Mouse (Mus musculus) cerebellum, postnatal 25 days (tissue): ENCODE data around the gene Rsph1.

Experiments used
- DNase-seq, 2 experiments: peaks; one replicate each; pipeline ENCODE4 v3.0.0; 2021; ENCODE audit warnings: mixed read lengths in 2 of 2

The Rsph1 gene

DNA sequence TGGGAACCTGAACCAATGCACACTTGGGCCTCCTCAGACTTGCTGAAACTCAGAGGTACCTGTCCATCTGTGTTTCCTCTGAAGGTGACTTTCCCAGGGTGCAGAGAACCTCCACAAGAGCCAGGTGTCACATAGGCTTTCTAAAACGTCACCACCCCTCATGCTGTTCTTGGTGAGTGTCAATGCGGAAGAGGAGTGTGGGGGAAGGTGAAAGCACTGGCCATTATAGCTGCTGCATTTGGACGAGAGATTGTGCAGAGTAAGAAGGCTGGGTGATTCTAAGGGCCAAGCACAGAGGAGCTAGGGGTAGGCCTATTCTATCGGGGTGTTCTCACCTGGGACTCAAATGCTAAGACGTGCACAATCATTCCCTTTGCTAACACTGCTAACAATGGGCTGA is 23.2 kb downstream of the Rsph1 start:
- no peak for DNase-seq

DNA sequence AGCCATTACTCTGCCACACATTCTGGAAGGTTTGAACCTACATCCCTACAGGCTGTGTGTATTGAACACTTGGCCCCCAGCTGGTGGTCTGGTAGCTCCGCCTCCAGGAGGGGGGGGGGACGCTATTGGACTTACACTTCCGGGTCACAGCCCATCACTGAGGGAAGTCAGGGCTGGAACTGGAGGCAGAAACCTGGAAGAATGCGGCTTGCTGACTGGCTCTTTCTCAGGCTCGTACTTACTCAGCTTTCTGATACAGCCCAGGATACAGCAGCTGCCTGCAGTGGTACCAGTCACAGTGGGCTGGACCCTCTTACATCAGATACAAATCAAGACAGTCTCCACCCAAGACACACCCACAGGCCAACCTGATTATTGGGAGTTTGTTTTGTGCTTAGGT is 30.0 kb downstream of the Rsph1 start:
- DNase-seq, result no peak

DNA sequence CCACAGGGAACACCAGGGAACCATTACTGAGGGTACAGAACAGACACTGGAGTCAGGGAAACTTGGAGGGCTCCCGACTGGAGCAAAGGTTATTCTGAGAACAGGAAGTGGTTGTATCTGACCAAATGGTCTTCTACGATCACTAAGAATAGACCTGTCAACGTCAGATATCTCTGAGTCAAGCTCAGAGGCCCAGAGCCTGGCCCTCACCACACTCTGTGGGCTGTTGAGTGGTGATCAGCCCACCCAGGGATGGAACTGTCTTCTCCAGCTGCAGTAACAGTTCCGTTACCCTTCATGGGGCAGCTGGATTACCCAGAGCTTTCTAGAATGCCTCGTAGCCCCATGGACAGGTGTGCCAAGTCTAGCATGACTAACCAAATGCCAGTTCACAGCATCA is 31.9 kb downstream of the Rsph1 start:
- DNase-seq, result no peak

- peak in 1 of 2 experiments; percentile 48 for DNase-seq
These were observed 34.4 kb downstream of the Rsph1 start for GRCm38 (mm10) chr17:31242764-31243163.

DNA sequence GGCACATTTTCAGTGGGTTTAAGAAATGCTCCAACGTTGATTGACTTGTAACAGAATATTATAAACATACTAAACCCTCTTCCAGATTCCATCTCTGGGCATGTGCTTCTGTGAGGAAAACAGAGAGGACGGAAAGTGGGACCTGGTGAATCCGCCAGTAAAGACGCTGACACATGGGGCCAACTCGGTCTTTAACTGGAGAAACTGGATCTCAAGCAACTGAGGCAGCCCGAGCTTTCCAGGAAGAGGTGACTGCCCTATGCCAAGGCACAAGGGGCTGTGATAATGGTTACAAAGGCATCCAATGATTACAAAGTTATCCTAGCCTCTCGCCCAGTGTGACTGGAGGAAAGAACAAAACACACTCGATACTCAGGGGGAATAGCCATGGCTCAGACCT is 36.0 kb downstream of the Rsph1 start:
- DNase-seq, result no peak

- DNase-seq, result no peak
These were observed 38.8 kb downstream of the Rsph1 start for GRCm38 (mm10) chr17:31238234-31239020.

DNA sequence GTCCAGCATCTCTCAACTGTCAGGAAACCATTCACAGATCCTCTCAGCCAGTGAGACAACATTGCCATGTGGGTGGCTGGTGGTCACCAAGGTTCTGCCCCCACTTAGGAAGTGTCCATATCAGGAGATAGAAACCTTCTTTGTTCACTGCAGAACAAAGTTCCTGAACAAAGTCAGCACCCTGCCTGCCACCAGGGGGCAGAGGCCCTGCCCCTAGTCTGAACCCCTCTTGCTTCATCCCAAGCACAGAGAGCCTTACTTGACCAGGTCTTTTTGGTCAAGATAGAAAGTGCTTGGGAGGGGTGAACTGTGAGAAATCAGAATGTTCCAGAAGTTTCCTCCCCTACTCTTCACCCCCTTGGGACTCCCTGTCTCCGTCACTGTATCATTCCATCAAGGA is 41.3 kb downstream of the Rsph1 start:
- no peak for DNase-seq

DNA sequence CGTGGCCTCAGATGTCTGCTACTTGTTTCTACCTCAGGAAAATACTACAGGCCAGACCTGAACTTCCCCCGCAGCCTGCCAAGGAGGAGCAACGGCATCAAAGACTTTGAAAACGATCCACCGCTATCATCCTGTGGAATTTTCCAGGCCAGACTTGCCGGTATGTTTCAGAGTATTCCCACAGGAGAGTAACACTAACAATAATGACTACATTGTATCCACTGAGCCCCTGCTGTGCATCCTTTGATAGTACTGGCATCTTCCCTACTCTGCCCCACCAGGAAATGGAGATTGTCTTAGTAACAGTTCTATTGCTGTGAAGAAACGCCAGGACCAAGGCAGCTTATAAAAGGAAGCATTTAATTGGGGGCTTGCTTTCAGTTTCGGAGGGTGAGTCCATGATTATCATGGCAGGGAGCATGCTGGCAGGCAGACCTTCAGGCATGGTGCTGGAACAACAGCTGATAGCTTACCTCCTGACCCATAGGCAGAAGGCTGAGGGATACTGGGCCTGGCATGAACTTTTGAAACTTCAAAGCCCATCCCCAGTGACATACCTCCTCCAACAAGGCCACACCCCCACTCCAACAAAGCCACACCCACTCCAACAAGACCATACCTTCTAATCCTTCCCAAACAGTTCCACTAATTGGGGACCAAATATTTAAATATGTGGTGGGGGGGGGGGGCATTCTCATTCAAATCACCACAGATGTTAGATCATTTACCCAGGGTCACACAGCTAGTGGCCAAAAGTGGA is 44.8 kb downstream of the Rsph1 start:
- DNase-seq, result no peak

- DNase-seq, result no peak
These were observed 45.4 kb downstream of the Rsph1 start for GRCm38 (mm10) chr17:31231780-31232179.

DNA sequence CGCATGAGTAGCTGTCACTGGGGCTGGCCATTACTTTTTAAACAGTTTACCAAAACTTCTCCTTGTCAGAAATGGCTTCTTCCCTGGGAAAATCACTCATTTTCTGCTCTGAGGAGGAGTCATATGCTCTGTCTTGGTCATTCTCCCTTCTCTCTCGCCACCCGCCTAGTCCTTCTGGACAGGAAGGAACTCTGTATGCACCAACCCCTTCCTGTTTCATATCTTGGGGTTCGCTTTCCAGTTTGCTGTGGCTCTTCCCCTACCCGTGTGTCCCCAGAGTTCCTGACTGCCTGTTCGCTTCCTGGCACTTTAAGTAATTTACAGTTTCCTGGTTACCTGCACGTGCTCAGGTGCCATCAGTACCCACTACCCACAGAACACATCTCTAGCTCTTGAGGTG is 50.3 kb downstream of the Rsph1 start:
- no peak for DNase-seq

DNA sequence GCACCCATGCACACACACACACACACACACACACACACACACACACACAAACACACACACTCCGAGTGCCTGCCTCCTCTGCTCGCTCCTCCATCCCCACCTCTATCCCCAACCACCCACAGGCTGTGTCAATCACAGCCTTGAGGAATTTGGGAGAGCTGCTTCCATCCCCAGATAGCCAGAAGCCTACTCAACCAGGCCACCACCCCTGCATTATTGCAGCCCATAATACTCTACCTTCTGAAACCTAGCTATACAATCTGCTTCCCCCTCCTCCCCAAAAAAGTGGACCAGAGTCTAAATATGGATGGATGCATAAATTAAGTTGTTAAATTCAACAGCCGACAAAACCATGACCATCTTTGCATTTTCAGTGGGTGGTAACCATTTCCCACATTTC is 50.8 kb downstream of the Rsph1 start:
- no peak for DNase-seq

DNA sequence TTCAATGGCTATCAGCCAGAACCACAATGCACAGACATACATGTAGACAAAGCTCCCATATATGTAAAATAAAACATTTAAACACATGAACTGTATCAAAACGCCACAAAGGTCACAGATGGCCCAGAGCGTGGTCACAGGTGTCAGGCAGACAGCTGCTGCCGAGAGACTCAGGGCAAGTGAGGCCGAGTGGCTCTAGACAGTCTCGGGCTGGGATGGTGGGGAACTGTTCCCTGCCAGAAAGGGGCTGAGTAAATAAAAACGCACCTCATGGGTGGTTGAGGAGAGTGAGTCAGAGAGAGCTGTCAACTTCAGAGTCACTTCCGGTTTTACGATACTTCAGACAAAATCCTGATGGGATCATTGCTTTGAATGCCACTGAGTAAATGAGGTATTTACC is 52.6 kb downstream of the Rsph1 start:
- DNase-seq, result no peak

- no peak for DNase-seq
These were observed 53.3 kb downstream of the Rsph1 start for GRCm38 (mm10) chr17:31223835-31224234.

DNA sequence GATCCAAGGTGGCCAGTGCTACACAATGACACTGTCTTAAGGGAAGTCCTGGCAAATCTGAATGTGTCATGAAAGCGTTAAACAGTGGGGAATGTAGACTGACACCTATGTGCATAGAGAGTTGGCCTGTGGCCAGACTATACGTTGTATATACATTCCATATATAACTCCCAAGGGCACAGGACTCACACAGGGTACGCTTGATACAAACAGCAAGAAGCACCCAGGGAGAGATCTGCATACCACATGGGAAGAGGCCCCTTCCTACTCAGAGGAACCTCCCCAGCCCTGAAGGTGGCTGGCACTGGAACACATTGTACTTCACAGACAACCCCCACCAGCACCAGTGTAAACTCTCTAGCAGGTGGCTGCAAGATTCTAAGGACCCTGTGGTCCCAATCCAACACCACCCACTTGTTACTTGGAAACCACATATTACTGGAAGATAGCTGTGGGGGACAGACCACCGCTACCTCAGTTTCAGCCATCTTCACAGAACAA is 54.3 kb downstream of the Rsph1 start:
- DNase-seq, result no peak

GRCm38 (mm10) chr17:31216068-31216955 is 60.9 kb downstream of the Rsph1 start:
- peak; percentile 46 to 63 for DNase-seq

- DNase-seq, result no peak
These were observed 65.3 kb downstream of the Rsph1 start for GRCm38 (mm10) chr17:31211881-31212280.

GRCm38 (mm10) chr17:31210299-31210698 is 66.9 kb downstream of the Rsph1 start:
- DNase-seq, result no peak

DNA sequence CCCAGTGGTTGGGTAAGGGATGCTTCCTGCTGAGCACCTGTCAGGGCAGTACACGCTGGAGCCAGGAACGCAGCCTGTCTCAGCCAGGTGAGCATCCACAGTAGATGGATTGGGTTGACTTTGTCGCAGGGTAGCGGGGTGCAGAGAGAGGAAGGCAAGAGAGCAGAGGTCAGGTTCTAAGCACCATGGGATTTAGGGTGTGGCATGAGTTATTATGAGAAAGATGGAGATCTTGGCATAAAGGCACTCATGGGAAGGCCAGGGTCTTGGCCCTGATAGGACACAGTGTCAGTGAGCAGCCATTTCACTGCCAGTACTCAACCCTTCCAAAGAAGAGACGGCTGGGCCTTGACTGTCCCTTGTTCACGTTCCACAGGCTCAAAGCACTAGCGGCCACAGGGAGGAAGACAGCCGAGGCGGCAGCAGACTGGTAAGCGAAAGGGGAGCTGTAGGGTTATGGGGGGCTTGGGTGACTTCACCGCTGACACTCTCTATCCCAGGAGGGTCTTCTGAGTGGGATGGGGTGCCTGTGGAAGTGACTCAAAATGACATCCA is 67.7 kb downstream of the Rsph1 start:
- no peak for DNase-seq

DNA sequence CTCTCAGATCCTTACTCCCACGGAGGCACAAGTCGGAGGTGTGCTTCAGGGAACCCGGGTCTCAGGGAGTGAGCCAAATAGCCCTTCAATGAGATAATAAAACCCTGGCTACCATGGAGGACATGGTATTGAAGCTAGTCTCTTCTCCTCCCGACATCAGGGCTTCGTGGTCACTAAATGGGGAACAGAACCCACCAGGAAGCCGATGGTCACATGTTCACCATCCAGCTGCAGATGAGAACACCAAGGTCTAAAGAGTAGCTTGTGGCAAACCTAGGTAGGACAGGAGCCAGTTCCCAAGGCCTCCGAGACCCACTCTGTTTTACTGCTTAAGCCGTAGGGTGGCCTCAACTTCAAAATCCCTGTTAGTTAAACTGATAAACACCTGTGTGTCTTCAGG is 68.5 kb downstream of the Rsph1 start:
- DNase-seq, result no peak

- DNase-seq, result no peak
These were observed 69.3 kb downstream of the Rsph1 start, which contains the start of gene Ubash3a for GRCm38 (mm10) chr17:31207771-31208334. Gene Ubash3a (plus strand): TSS chr17:31207873.
